Mouse (Mus musculus) ES-E14 (cell line): ENCODE data around the gene Nanos2.

ENCODE experiments used
- CHD2 ChIP-seq: IDR thresholded peaks from 2 replicates; pipeline ENCODE4 v1.6.1; 2014; ENCODE audit warnings: mild to moderate bottlenecking, low read depth, low read length, inconsistent platforms
- HCFC1 ChIP-seq: IDR thresholded peaks from 2 replicates; pipeline ENCODE4 v1.6.1; 2012; ENCODE audit warnings: low read length, inconsistent platforms, borderline replicate concordance; ENCODE audit not compliant: insufficient read depth
- MAFK ChIP-seq: IDR thresholded peaks from 2 replicates; pipeline ENCODE4 v1.6.1; 2014; ENCODE audit warnings: mild to moderate bottlenecking, low read depth, low read length, inconsistent platforms; ENCODE audit not compliant: insufficient read depth
- ZC3H11A ChIP-seq: IDR thresholded peaks from 2 replicates; pipeline ENCODE4 v1.6.1; 2012; ENCODE audit warnings: low read depth, mild to moderate bottlenecking, inconsistent platforms, low read length, borderline replicate concordance
- ZNF384 ChIP-seq: IDR thresholded peaks from 2 replicates; pipeline ENCODE4 v1.6.1; 2012; ENCODE audit warnings: low read depth, low read length, inconsistent platforms

GRCm38 (mm10) chr7:19029084-19029653, 42.0 kb downstream of the Nanos2 start:
- TF ChIP-seq HCFC1 (no peak), ZC3H11A (no peak; the same call in 1 of the 2 replicates), CHD2 (no peak), MAFK (no peak), ZNF384 (no peak)
